Mouse (Mus musculus) WW6 (cell line): ENCODE data around the gene Rhod.

ENCODE experiments used
- DNase-seq: peaks from one replicate; pipeline ENCODE4 v3.0.0-alpha.2; 2013; ENCODE audit warnings: low read depth, low spot score

Rhod gene

GRCm38 (mm10) chr19:4450666-4451065, 11.4 kb upstream of the Rhod start:
- DNase-seq, result no peak

- no peak for DNase-seq
Observed at GRCm38 (mm10) chr19:4449230-4449629, 10.0 kb upstream of the Rhod start.

- no peak for DNase-seq
Observed at GRCm38 (mm10) chr19:4447445-4447844, 8.2 kb upstream of the Rhod start.

- no peak for DNase-seq
Observed at GRCm38 (mm10) chr19:4446661-4447420, 7.6 kb upstream of the Rhod start.

- no peak for DNase-seq
Observed at GRCm38 (mm10) chr19:4442408-4442807, 3.2 kb upstream of the Rhod start.

GRCm38 (mm10) chr19:4441621-4442161, 2.5 kb upstream of the Rhod start:
- no peak for DNase-seq

- no peak for DNase-seq
Observed at GRCm38 (mm10) chr19:4441090-4441591, 1.9 kb upstream of the Rhod start.

- no peak for DNase-seq
Observed at GRCm38 (mm10) chr19:4440222-4440621, 990 bp upstream of the Rhod start.

- DNase-seq, result no peak
Observed at GRCm38 (mm10) chr19:4438791-4439160, 456 bp downstream of the Rhod start.

- no peak for DNase-seq
Observed at GRCm38 (mm10) chr19:4437886-4438285, 1.3 kb downstream of the Rhod start.

GRCm38 (mm10) chr19:4436254-4436653, 3.0 kb downstream of the Rhod start:
- no peak for DNase-seq

- no peak for DNase-seq
Observed at GRCm38 (mm10) chr19:4434999-4435398, 4.2 kb downstream of the Rhod start.

GRCm38 (mm10) chr19:4433756-4434155, 5.5 kb downstream of the Rhod start:
- no peak for DNase-seq

GRCm38 (mm10) chr19:4430091-4430620, 9.1 kb downstream of the Rhod start:
- DNase-seq, result no peak

- DNase-seq, result peak; percentile 62
Observed at GRCm38 (mm10) chr19:4425610-4426366, 13.4 kb downstream of the Rhod start.

GRCm38 (mm10) chr19:4423021-4423420, 16.2 kb downstream of the Rhod start:
- no peak for DNase-seq

- DNase-seq, result no peak
Observed at GRCm38 (mm10) chr19:4422581-4422980, 16.7 kb downstream of the Rhod start.

GRCm38 (mm10) chr19:4420153-4420910, 18.9 kb downstream of the Rhod start:
- no peak for DNase-seq

- no peak for DNase-seq
Observed at GRCm38 (mm10) chr19:4419711-4420110, 19.5 kb downstream of the Rhod start.

GRCm38 (mm10) chr19:4417713-4418112, 21.5 kb downstream of the Rhod start:
- DNase-seq, result no peak

GRCm38 (mm10) chr19:4417183-4417582, 22.0 kb downstream of the Rhod start:
- no peak for DNase-seq

- no peak for DNase-seq
Observed at GRCm38 (mm10) chr19:4414631-4415030, 24.6 kb downstream of the Rhod start.
